ENCODE assay signal across 10 mouse cellular contexts in the genomic region with DNA sequence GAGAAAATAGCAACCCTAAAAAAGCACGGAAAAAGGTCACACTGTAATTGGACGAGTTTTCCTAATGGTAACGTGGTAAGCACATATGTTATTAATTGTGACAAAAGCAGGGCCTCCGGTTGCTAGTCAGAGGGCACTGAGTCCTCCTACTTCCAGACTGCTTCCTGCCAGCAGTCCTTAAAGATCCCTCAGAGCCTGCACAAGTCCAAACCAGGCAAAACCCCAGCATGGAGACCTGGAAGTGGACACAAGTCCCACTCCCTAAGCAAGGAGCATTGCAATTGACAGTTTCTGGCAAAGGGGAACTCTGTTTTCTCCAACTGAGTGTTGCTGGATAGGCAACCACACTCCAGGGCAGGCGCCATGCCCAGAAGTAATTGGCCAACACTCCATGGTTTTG. TPM values are rescaled to one million over a fixed set of nuclear protein-coding genes. Genes with fewer than 3 reads are reported as not detected.
DNase-seq lines count a peak whose midpoint lies in the region; ATAC-seq lines count a peak whose summit lies in the region.
"Had no signal": no experiment of that assay in that cellular context is flagged by ENCODE, and none has a peak within 500 bp of the region (broad histone marks: within the 10 kb centered on the region; RNA-seq: fewer than 3 reads in every experiment).

No protein-coding gene starts in this region.

- no peak overlapping the region for H3K4me3 ChIP-seq in midbrain, embryonic 14.5 days (replicated peaks; ENCODE audit: low read depth, low read length)

- H3K4me1 ChIP-seq in midbrain, embryonic 14.5 days (ENCODE audit: control insufficient read depth, insufficient read depth, low read length): no peaks in the 10 kb centered on the region

- H3K4me2 ChIP-seq in midbrain, embryonic 14.5 days (ENCODE audit: low read length): no peak overlapping the region

- ATAC-seq in midbrain, embryonic 14.5 days (ENCODE audit: low FRiP score, low TSS enrichment): no peak

- no peak overlapping the region for H3K9ac ChIP-seq in midbrain, embryonic 14.5 days (replicated peaks; ENCODE audit: low read length)

- no peak overlapping the region for H3K27ac ChIP-seq in midbrain, embryonic 14.5 days (replicated peaks; ENCODE audit: low read depth, low read length)

- intact Hi-C loops in gastrocnemius, postnatal 36 days (cut with DNase I): loop anchor here (5.0 to 10.0 kb wide), 3 partner anchors 93 to 1025 kb away; no protein-coding TSS in a partner anchor

- WGBS in midbrain, embryonic 14.5 days: 72% methylated on average over 5 of the region's 5 CpGs

- no peaks in the 10 kb centered on the region for H3K27me3 ChIP-seq in midbrain, embryonic 14.5 days (ENCODE audit: control insufficient read depth, insufficient read depth, low read length)

- DNase-seq in adrenal gland, adult 2 months: peak; percentile 9
- no peak for DNase-seq in adrenal gland, adult 18-20 months (ENCODE audit: low spot score in 2 of 2)
- DNase-seq in ovary, adult 18-20 months (ENCODE audit: low spot score): peak; percentile 9
- no peak for DNase-seq in ovary, postnatal 10 days (ENCODE audit: low spot score)
- DNase-seq in gastrocnemius, postnatal 36 days: peak; percentile 37 to 66
- peak; percentile 66 for DNase-seq in lung, postnatal 10 days
- no peak for DNase-seq in midbrain, embryonic 14.5 days
- DNase-seq in kidney, postnatal 4 days: no peak
- DNase-seq: cerebellum, postnatal 25 days; thymus, adult 18-20 months had no signal

- no peaks in the 10 kb centered on the region for H3K36me3 ChIP-seq in midbrain, embryonic 14.5 days (ENCODE audit: control insufficient read depth, insufficient read depth, low read length)

- no peaks in the 10 kb centered on the region for H3K9me3 ChIP-seq in midbrain, embryonic 14.5 days (ENCODE audit: control insufficient read depth, low read length)

RNA-seq across cellular contexts. Expression of a gene that starts 27.4 kb away (rescaled TPM):
- 10 to 100 TPM; 42.3 to 43.4 TPM for total RNA-seq in adrenal gland, adult 2 months (2021)
- polyA plus RNA-seq in adrenal gland, adult 2 months (2012; rRNA removed): 28.8 and 30.9 TPM in 2 replicates
- 10 to 100 TPM; 49.6 to 59.2 TPM for total RNA-seq in adrenal gland, adult 18-20 months (2021)
- 10 to 100 TPM; 12.0 to 15.2 TPM for total RNA-seq in gastrocnemius, postnatal 36 days (2021)
- polyA plus RNA-seq in midbrain, embryonic 14.5 days (2014; fragmentation: Nextera tagmentation; extraction: Ambion mirVana): 62.7 and 66.0 TPM in 2 replicates

Comparison
In these comparisons a context has a peak if more than half of its experiments do, and no peak if none do; other contexts are left out.
1. DNase-seq: peak in adrenal gland, adult 2 months (single experiment), ovary, adult 18-20 months (single experiment), gastrocnemius, postnatal 36 days (2 of 2) and lung, postnatal 10 days (single experiment); none in adrenal gland, adult 18-20 months (0 of 2), ovary, postnatal 10 days (single experiment), midbrain, embryonic 14.5 days (single experiment) and kidney, postnatal 4 days (0 of 2).